Mouse (Mus musculus) embryonic facial prominence, embryonic 13.5 days (tissue): ENCODE data around the gene Gpr173. TPM values are rescaled to one million over a fixed set of nuclear protein-coding genes. Genes with fewer than 3 reads are reported as not detected.

Experiments used
- polyA plus RNA-seq: library from polyadenylated mRNA; unstranded; fragments of >200 nt; fragmentation: Nextera tagmentation; extraction: Ambion mirVana; gene quantifications from 2 replicates; pipeline ENCODE4 v1.2.1, GENCODE M21; 2015

Gpr173 gene
- polyA plus RNA-seq, 1 experiment from 2014 or later, result 3.6 TPM

Other genes with a start within 250 kb of the Gpr173 start
- 3.7 TPM in 2 replicates for gene Iqsec2, start 224.4 kb downstream of the Gpr173 start, polyA plus RNA-seq
- 44.0 and 44.2 TPM in 2 replicates for gene Kdm5c, start 135.7 kb downstream of the Gpr173 start, polyA plus RNA-seq
- 22.7 and 23.8 TPM in 2 replicates for gene Kantr, start 41.2 kb downstream of the Gpr173 start, polyA plus RNA-seq
- gene Tspyl2, start 26.3 kb downstream of the Gpr173 start, polyA plus RNA-seq, result 42.7 and 43.6 TPM in 2 replicates
- not detected in 2 replicates for gene Cldn34a, start 194.6 kb upstream of the Gpr173 start, polyA plus RNA-seq